Mouse (Mus musculus) myocyte (in vitro differentiated cells): Measurements from ENCODE around the gene Cxcr4.

ENCODE experiments used
- CEBPB ChIP-seq: IDR thresholded peaks from 2 replicates; pipeline ENCODE4 v1.6.1; 2011; ENCODE audit warnings: mild to moderate bottlenecking, moderate library complexity; ENCODE audit not compliant: poor library complexity, insufficient read depth, severe bottlenecking
- E2F4 ChIP-seq: IDR thresholded peaks from one replicate; pipeline ENCODE4 v1.6.1; 2011; ENCODE audit warnings: mild to moderate bottlenecking, control low read depth, moderate library complexity; ENCODE audit not compliant: insufficient read depth
- MAX ChIP-seq: IDR thresholded peaks from one replicate; pipeline ENCODE4 v1.6.1; 2011; ENCODE audit warnings: low read depth, mild to moderate bottlenecking, control low read depth
- MYOD1 ChIP-seq, 3 experiments: IDR thresholded peaks; one replicate each; pipeline ENCODE4 v1.6.1; 2011; ENCODE audit warnings: control low read depth in 2 of 3, low read depth in 2 of 3, mild to moderate bottlenecking in 2 of 3, moderate library complexity in 1 of 3; ENCODE audit not compliant: insufficient read length in 2 of 3, control insufficient read depth in 1 of 3
- MYOG ChIP-seq, 3 experiments: IDR thresholded peaks; one replicate each; pipeline ENCODE4 v1.6.1; 2011; ENCODE audit warnings: control low read depth in 2 of 3, low read depth in 2 of 3, mild to moderate bottlenecking in 2 of 3; ENCODE audit not compliant: insufficient read length in 2 of 3, control insufficient read depth in 1 of 3, insufficient read depth in 1 of 3
- POLR2A ChIP-seq: IDR thresholded peaks from one replicate; pipeline ENCODE4 v1.6.1; 2011; ENCODE audit warnings: low read depth, mild to moderate bottlenecking, control low read depth, moderate library complexity; ENCODE audit not compliant: insufficient read length
- POLR2AphosphoS2 ChIP-seq: IDR thresholded peaks from one replicate; pipeline ENCODE4 v1.6.1; 2011; ENCODE audit warnings: low read depth, control low read depth; ENCODE audit not compliant: insufficient read length
- REST ChIP-seq: IDR thresholded peaks from one replicate; pipeline ENCODE4 v1.6.1; 2011; ENCODE audit warnings: mild to moderate bottlenecking, control low read depth, moderate library complexity; ENCODE audit not compliant: insufficient read depth, insufficient read length
- TCF12 ChIP-seq: IDR thresholded peaks from one replicate; pipeline ENCODE4 v1.6.1; 2011; ENCODE audit warnings: mild to moderate bottlenecking, control low read depth; ENCODE audit not compliant: poor library complexity, insufficient read depth, severe bottlenecking
- TCF3 ChIP-seq: IDR thresholded peaks from one replicate; pipeline ENCODE4 v1.6.1; 2011; ENCODE audit warnings: low read depth, control low read depth; ENCODE audit not compliant: insufficient read length
- USF1 ChIP-seq: IDR thresholded peaks from one replicate; pipeline ENCODE4 v1.6.1; 2011; ENCODE audit warnings: low read depth, mild to moderate bottlenecking, control low read depth, moderate library complexity

DNA sequence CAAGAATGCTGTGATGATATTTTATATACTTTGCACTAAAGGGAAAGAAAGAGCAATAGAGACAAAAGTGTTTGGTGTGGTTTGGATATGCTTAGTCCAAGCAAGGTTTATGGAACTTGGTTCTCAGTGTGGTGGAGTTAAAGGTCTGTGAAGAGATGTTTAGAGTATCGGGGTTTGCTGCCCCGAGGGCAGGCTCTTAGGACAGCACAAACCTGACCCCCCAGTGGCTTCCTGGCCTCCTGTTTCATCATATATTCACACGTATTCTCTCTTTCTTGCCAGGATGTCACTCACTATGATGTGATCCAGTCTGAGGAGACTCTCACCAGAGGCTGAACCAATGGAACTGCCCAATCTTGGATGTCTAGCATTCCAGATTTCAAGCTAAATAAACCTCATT, 43.1 kb downstream of the Cxcr4 start:
- no peak for TF ChIP-seq POLR2A
- TF ChIP-seq POLR2AphosphoS2, result no peak
- no peak for TF ChIP-seq E2F4
- no peak for TF ChIP-seq MAX
- no peak for TF ChIP-seq MYOD1 (IDR thresholded peaks at IDR 0.05; ENCODE audit: control insufficient read depth in 1 of 3, insufficient read length in 2 of 3, low read depth in 2 of 3)
- TF ChIP-seq TCF12, result no peak
- no peak for TF ChIP-seq REST
- TF ChIP-seq CEBPB, result no peak
- TF ChIP-seq USF1, result no peak
- TF ChIP-seq MYOG (IDR thresholded peaks at IDR 0.05; ENCODE audit: control insufficient read depth in 1 of 3, insufficient read depth in 1 of 3, insufficient read length in 2 of 3, low read depth in 2 of 3), result no peak
- TF ChIP-seq TCF3, result no peak
